Mouse (Mus musculus): ENCODE results near the gene Olfr855.

Olfr855 gene

DNA sequence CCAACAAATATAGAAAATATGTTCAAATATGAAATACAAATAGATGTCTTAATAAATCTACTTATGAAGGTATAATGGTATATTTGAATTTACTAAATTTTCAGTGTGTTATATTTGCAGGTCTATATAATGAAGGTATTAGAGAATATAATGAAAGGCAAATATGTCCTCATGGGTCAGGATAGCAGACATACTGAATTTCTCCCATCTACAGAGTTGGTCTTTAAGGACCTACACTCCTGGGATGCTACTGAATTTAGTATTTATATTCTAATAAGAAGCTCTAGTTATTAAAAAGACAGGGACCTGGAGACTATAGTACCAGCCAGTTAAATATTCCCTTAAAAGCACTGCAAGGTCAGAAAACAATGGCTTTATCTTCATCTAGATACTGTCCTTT lies at the start of gene Olfr855:
Olfr855 (plus strand) TSS at position 301 of the 400 bp plus-strand sequence.
- no peak for ATAC-seq (ENCODE audit: insufficient number of reproducible peaks, low FRiP score, low TSS enrichment)

DNA sequence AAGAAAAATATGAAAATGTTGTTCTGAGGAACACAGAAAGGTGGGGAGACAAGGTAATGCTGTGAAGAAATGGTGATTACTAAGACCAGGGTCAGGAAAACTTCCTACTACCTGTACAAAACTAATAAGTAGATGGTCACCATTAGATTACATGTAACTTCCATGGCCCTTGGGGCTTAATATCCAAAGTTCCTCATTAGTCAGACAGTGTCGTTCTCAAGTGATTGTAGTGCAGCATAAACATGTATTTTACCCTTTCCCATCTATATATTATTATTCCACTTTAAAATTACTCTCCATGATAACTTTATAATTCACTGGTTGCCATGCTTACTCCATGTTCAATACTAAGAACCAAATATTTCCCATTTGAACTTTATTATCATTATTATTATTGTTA lies 41.4 kb upstream of the Olfr855 start, which contains the start of gene Olfr853:
Olfr853 (minus strand) TSS at position 101 of the 400 bp plus-strand sequence.
- ATAC-seq (ENCODE audit: insufficient number of reproducible peaks, low FRiP score, low TSS enrichment), result no peak

DNA sequence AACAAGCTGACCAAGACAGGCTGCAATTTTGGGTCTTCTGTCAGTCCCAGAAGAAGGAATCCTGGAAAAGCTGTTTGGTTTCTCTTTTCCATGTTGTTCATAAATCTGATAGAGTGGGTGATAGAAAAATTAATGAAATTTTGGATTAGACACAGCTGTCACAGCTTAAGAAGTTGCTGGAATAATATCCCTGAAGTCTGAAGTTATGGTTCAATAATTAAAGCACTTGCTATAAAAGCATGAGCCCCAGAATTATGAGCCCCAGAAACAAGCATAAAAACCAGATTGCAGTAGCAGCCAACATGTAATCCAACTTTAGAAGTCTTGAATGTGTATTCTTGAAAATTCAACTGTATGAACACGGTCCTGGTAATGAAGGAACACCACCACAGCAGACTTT lies 15.1 kb upstream of the Olfr855 start, which contains the start of gene Olfr854:
Olfr854 (minus strand) TSS at position 101 of the 400 bp plus-strand sequence.
- ATAC-seq (ENCODE audit: insufficient number of reproducible peaks, low FRiP score, low TSS enrichment), result no peak

DNA sequence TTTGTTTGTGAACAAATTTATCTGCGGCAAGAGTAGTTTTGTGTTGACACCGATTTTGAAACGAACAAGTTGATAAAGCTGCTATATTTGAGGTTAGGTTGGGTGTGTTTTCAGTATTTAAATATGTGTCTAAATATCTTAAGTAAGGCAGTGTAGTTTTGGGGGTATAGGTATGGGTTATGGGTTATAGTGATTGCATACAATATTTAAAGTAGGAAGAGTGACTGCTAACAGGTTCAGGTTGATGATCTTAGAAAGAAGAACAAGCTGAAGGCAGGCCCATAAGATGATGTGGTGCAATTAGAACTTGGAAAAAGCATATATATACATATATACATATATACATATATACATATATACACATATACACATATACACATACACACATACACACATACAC lies 38.9 kb downstream of the Olfr855 start:
- no peak for ATAC-seq (ENCODE audit: insufficient number of reproducible peaks, low FRiP score, low TSS enrichment)

DNA sequence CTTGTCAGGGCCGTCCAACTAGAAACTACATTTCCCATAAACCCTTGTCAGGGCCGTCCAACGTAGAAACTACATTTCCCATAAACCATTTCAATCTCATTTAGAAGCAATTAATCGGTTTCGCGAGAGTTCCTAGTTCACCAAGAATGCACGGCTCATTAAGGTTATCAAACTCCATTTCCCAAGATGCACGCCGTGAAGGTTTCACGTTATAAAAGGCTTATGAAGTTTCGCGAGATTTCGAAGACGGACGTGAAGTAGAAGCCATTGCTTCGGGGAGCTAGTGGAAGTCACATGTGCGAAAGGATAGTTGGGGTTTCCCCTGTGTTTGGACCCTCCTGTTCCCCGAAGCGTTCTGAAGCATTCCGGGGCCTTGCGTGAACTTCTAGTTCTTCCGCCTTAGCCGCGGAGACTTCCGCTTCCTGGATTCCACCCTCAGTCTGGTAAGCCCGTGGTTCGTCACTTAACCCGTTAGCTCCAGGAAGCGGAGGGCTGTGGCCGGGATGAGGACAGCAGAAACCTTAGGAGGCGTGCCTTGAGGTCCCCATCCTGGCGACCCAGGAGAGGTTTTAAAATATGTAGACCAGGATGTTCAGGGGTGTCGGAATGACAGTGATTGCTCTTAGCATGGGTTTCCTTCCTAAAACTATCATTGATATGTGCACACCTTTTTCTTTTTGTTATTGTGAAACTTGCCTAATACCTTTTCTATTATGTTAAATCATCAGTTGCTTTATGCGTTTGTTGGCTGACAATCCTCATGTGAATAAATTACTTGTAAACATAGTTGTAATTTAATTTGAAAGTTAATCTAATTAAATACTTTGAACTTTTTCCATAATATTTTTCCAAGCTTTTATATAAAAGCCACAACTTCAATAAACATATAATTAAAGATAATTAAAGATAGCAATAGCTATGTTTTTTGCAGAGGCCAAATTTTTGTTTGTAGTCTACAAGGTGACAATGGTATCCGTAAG lies 39.7 kb downstream of the Olfr855 start, which contains the start of gene Zfp317:
Zfp317 (plus strand) TSS at position 260 of the 980 bp plus-strand sequence.
- peak; percentile 99 for ATAC-seq (ENCODE audit: insufficient number of reproducible peaks, low FRiP score, low TSS enrichment)

DNA sequence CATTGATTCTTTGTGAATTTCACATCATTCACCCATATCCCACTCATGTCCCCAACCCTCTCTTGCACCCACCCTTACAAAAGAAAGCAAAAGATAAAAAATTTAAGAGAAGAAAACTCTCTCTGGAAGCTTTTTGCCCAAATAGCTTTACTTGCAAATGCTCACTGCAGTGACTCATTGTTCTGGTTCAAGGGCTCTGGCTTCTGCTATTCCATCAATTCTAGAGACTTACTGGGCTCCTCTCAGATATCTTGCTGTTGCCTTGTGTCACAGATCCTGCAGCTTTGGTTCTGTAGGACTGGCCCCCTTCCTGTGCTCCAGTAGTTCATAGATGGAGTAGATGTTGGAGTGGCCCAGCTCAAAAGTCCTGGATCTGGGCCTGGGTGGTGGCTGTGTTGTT lies 47.2 kb downstream of the Olfr855 start:
- ATAC-seq (ENCODE audit: insufficient number of reproducible peaks, low FRiP score, low TSS enrichment), result no peak

All from cerebellum, adult (tissue).